Mouse (Mus musculus): ENCODE data around the gene Arl4c. TPM values are rescaled to one million over a fixed set of nuclear protein-coding genes. Genes with fewer than 3 reads are reported as not detected.

The Arl4c gene
- total RNA-seq, 2 experiments from 2014 or later = 35.7 to 39.2 TPM

DNA sequence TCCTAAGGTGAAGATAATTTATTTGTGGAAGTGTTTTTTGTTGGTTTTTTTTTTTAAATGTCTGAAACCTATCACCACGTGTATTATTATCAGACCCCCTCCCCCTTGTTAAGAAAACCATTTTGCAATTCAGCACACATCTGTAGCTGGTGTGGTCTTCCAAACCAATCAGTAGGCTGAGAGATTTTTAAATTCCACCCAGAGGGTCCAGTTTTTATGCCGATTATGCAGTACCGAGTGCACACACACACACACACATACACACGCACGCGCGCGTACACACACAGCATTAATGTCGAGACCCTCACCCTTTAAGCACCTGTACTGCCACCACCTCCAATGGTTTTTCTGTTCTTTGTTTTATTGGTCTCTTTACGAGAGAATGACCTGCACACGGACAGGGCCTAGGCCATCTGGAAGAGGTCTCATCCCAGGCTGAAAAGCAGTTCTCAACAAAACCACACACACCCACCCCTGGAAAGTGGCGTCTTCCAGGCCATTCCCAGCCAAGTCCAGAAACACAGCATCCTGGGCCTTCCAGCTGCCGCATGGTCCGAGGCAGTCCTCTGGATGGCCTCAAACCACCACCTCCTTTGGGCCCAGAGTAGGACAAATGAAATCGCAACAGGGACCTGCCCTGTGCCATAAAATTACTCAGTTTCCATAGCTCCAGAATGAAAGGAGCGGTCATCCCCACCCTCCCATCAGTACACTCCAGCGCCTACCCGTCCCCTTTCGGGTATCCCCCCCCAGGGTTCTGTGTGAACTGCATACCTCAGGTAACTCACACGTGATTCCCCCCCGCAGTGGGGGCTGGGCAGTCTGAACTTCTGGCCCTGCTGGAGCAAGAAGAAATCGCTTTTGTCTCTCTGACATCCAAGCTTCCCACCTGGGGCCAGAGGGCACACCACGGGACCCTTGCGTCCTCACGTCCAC, 1.9 kb downstream of the Arl4c start:
- intact Hi-C loops (cut with DNase I) = loop anchor here (2.0 kb wide), 1 partner anchor 41 kb away; no protein-coding TSS in a partner anchor
- H3K4me3 ChIP-seq = peak overlapping the region; percentile 74
- DNase-seq (ENCODE audit: extremely low spot score in 1 of 2, low spot score in 2 of 2) = no peak
- TF ChIP-seq CTCF (IDR thresholded peaks at IDR 0.05) = no peak
- H3K27ac ChIP-seq = peak overlapping the region; percentile 94

DNA sequence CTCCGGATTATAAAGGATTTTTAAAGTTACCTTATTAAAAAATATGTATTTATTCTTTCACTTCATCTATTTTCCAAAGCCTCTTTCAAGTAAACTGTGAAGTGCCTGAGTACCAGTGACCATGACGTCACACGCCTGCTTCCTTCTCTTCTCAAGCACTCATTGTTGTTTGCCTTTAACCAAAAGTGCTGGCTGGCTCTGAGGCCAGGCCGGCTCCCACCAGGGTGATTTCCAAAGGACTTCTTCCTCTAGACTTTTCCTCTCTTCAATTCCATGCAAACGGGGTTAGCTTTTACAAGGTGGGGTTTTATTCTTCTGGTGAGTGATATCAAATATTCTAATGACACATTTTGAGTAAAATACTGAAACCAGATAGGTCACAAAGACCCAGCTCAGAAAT, 2.6 kb downstream of the Arl4c start:
- Histone ChIP-seq H3K4me3 (peak overlapping the region; percentile 74), H3K27ac (peak overlapping the region; percentile 94; the same call in 1 of the 2 replicates)
- intact Hi-C loops (cut with DNase I) = no loop called here
- TF ChIP-seq CTCF (IDR thresholded peaks at IDR 0.05) = no peak
- DNase-seq (ENCODE audit: extremely low spot score in 1 of 2, low spot score in 2 of 2) = no peak

DNA sequence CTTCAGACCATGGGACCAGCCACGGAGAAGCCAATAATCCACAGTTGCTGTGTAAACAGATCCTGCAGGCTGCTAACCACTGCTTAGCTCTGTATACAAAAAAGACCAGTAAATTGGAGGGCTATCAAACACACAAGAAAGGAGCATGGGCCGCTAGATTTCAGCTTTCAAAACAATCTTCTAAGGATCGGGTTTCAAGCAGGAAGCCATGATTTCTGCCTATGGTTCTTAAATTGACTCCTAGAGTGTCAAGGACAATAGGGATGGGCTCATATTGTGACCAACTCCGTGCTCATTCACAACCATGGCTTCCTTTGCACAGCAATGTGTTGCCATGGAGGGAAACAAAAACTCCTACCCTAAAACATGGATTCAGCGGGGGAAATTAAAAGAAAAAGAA, 3.1 kb downstream of the Arl4c start:
- intact Hi-C loops (cut with DNase I) = no loop called here

DNA sequence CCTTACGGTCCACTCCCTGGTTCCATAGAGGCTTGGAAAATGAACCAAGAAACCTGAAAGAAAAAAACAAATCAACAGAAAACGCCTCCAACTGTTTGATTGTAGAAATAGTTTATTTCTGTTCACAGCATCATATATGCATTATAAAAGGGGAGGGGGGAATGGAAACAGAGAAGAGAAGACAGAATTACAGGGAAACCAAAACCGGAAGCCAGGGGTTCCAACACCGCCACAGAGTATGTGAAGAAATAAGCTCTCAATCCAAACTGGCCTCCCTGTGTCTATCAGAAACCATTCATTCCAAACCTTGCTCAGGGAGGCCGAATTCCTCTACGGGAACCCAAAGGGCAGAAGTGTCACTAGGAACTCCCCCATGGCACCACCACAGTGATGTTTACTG, 3.9 kb downstream of the Arl4c start:
- Histone ChIP-seq H3K27ac (no peak overlapping the region), H3K4me3 (peak overlapping the region; percentile 74)
- intact Hi-C loops (cut with DNase I) = no loop called here
- DNase-seq (ENCODE audit: extremely low spot score in 1 of 2, low spot score in 2 of 2) = no peak
- TF ChIP-seq CTCF (IDR thresholded peaks at IDR 0.05) = no peak

More for the DNA sequence above, 3.1 kb downstream of the Arl4c start:
- DNase-seq (ENCODE audit: extremely low spot score in 1 of 2, low spot score in 2 of 2) = no peak
- Histone ChIP-seq H3K4me3 (peak overlapping the region; percentile 74), H3K27ac (no peak overlapping the region)
- no peak for TF ChIP-seq CTCF (IDR thresholded peaks at IDR 0.05)

DNA sequence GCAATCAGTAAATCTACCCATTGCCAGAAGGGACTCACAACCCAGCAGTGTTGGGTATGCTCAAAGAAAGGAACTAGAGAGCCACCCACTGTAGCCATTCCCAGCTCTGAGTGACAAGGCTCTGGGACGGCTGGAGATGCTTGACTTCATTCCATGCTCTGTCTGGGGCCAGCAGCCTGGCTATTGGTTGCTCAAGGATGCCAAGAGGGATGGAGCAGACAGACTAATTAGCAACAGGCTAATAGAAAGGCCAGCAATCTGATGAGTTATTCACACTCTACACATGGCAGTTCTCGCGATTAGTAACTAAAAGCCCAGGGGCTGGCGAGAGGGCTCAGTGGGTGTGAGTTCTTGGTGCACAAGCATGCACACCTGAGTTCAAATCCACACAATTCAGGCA, 5.6 kb downstream of the Arl4c start:
- intact Hi-C loops (cut with DNase I) = no loop called here
- no peak overlapping the region for H3K27ac ChIP-seq
- no peak for DNase-seq (ENCODE audit: extremely low spot score in 1 of 2, low spot score in 2 of 2)
- no peak for TF ChIP-seq CTCF (IDR thresholded peaks at IDR 0.05)
- no peak overlapping the region for H3K4me3 ChIP-seq

DNA sequence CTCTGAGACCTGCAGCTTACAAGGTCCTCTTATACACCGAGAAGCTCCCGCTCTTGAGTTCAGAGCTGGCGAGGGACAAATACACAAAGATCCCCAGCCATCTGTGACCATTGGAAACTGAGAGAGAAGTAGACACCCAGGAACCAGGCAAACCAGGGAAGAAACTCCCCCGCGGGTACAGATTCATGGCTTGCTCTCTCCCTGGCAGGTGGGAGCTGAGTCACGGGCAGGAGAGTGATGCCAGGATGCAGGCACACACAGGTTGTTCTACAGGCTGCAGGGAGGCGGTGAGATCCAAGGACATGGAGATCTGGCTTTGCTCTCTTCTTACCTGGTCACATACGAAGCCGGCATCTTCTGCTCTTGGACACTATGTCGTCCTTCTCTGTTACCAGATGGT, 7.7 kb downstream of the Arl4c start:
- no peak for TF ChIP-seq CTCF (IDR thresholded peaks at IDR 0.05)
- intact Hi-C loops (cut with DNase I) = no loop called here
- no peak for DNase-seq (ENCODE audit: extremely low spot score in 1 of 2, low spot score in 2 of 2)
- no peak overlapping the region for H3K27ac ChIP-seq
- no peak overlapping the region for H3K4me3 ChIP-seq

DNA sequence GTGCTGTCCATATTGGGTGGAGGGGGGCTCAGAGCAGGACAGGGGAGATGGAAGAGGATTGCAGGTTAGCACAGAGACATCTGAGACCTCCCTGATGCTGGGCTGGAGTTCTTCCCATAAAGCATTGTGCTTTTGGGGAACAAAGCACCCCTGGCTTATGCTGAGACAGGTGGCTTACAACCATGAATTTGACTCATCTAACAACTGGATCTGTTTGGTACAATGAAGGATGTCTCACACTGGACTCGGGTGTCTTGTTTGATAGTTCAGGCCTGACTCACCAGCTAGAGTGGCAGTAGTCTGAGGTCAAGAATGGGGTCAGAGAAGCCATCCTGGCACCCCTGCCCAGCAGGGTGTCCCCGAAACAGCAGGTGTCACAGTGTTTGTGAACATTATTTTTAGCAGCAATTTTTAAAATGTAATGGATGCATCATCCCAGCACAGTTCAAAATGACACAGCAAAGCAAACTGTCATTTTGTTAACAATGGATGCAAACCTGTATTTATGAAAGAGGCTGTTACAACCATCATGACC, 9.7 kb downstream of the Arl4c start:
- Histone ChIP-seq H3K27ac (no peak overlapping the region), H3K4me3 (no peak overlapping the region)
- intact Hi-C loops (cut with DNase I) = no loop called here
- no peak for TF ChIP-seq CTCF (IDR thresholded peaks at IDR 0.05)
- no peak for DNase-seq (ENCODE audit: extremely low spot score in 1 of 2, low spot score in 2 of 2)

DNA sequence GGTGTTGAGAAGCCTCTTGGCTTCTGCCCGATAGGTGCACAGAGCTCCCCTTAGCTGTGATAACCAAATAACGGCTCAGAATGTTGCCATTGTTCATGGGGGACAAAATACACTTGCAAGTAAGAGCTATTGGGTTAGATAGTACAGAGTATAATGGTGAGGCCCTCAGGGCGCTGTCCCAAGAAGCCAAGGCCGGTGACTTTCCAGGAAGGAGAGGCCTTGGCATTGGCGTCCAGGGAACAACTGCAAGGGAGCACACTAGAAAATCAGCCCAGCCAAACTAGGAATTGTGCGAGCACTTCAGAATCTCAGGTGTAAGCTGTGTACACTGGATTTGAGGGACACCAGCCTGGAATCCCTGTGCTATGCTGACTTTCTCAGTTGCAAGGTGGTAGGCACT, 11.4 kb downstream of the Arl4c start:
- intact Hi-C loops (cut with DNase I) = no loop called here
- no peak for DNase-seq (ENCODE audit: extremely low spot score in 1 of 2, low spot score in 2 of 2)
- H3K4me3 ChIP-seq = no peak overlapping the region
- no peak overlapping the region for H3K27ac ChIP-seq
- no peak for TF ChIP-seq CTCF (IDR thresholded peaks at IDR 0.05)

DNA sequence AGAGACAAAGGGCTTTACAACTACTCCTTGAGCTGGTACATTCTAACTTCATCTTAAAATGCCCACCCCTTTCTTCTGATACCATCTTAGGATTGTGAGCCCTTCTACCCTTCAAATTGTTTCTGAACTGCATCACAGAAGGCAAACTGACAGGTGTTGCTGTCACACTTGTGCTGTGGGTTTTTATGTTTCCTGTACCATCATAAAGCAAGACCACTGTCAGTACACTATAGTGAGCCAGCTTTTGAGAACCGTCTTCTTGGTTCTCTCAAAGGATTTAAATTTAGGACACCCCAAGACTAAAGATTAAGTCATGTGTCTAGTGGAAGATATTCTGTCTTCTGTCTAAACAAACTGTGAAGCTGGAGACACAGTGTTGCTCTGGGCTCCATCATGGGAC, 17.3 kb downstream of the Arl4c start:
- Histone ChIP-seq H3K27ac (no peak overlapping the region), H3K4me3 (no peak overlapping the region)
- intact Hi-C loops (cut with DNase I) = no loop called here
- DNase-seq (ENCODE audit: extremely low spot score in 1 of 2, low spot score in 2 of 2) = no peak
- no peak for TF ChIP-seq CTCF (IDR thresholded peaks at IDR 0.05)

DNA sequence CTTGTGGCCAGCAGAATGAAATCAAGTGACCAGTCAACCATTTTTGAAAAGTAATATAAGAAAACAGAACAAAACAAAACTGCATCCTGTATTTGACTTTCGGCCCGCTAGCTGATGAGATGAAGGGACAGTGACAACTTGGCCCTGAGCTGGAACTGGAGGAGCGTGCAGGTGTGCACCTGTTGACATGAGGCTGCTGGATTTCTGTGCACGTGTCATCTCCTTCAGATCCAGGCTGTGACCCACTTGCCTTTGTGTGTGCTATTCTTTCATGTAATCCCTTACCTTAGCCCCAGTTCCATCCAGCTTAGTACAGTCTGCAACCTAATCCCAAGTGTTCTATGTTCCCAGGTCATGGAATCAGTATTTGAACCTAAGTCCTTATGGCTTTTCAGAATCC, 20.4 kb downstream of the Arl4c start:
- intact Hi-C loops (cut with DNase I) = no loop called here
- no peak for TF ChIP-seq CTCF (IDR thresholded peaks at IDR 0.05)
- Histone ChIP-seq H3K4me3 (no peak overlapping the region), H3K27ac (no peak overlapping the region)
- DNase-seq (ENCODE audit: extremely low spot score in 1 of 2, low spot score in 2 of 2) = no peak

DNA sequence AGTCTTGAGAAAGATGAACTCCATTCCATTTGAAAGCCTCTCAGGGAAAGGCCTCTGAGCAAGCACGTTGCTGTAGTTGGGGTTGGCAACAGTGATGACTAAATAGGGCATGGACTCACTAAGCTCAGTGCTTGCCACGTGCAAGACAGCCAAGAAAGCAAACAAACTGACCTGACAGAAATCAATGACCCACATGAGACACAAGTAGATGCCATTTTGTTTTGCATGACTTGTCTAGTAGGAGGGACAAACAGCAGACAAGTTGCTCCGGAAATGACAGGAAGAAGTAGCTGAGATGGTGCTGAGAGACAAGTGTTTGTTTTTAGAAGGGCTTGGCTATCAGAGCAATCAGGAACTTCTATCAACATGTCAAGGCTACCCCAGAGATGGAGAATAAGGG, 21.2 kb downstream of the Arl4c start:
- intact Hi-C loops (cut with DNase I) = no loop called here
- TF ChIP-seq CTCF (IDR thresholded peaks at IDR 0.05) = no peak
- Histone ChIP-seq H3K27ac (no peak overlapping the region), H3K4me3 (no peak overlapping the region)
- DNase-seq (ENCODE audit: extremely low spot score in 1 of 2, low spot score in 2 of 2) = no peak

DNA sequence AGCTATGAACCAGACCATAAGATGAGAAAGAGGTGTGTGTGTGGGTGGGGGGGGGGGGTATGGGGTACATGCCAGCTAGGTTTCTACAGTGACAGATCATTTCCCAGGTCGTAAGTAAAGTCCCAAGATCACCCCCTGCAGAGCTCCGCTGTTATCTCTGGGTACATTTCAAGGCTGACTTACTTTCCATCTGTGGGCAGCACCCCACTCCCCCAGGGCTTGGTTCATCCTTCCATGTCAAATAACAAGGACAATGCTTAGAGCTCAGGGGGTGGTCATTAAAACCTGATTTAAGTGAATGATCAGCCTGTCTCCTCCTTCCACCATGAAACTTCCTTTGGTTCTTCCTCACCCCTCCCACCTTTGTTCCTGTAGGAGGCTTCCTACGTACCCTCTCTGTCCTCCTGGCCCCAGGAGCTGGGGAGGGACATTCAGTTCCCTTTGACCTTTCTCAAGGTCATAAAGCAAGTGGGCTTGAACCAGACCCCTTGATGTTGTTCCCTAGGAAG, 23.7 kb downstream of the Arl4c start:
- no peak for TF ChIP-seq CTCF (IDR thresholded peaks at IDR 0.05)
- intact Hi-C loops (cut with DNase I) = no loop called here

More for the DNA sequence above, 23.7 kb downstream of the Arl4c start:
- no peak overlapping the region for H3K27ac ChIP-seq
- DNase-seq (ENCODE audit: extremely low spot score in 1 of 2, low spot score in 2 of 2) = no peak
- no peak overlapping the region for H3K4me3 ChIP-seq

All from left cerebral cortex, adult 2 months (tissue).